Mouse (Mus musculus) adrenal gland, postnatal 25 days (tissue): Measurements from ENCODE around the gene Plin3. TPM values are rescaled to one million over a fixed set of nuclear protein-coding genes. Genes with fewer than 3 reads are reported as not detected.

Source experiments
- DNase-seq: peaks from one replicate; pipeline ENCODE4 v3.0.0; 2021; ENCODE audit warnings: mixed read lengths
- long read RNA-seq: library from polyadenylated mRNA; stranded (forward); transcript quantifications from one replicate; pipeline ENCODE4 v2.0.0, GENCODE M21; 2021
- total RNA-seq: library from RNA; stranded (reverse); gene quantifications from 2 replicates; pipeline ENCODE4 v1.2.3, GENCODE M21; 2021

Plin3 gene
- 59.7 and 102 TPM in 2 replicates for total RNA-seq
- long read RNA-seq, transcript Plin3-201 (8 exons, 3,645 nt), result major isoform, 89 of 114 reads
- long read RNA-seq, partial matches to known transcripts, result 20 of 114 reads
- long read RNA-seq, other reads (novel, unspliced or antisense), result 5 of 114 reads

DNA sequence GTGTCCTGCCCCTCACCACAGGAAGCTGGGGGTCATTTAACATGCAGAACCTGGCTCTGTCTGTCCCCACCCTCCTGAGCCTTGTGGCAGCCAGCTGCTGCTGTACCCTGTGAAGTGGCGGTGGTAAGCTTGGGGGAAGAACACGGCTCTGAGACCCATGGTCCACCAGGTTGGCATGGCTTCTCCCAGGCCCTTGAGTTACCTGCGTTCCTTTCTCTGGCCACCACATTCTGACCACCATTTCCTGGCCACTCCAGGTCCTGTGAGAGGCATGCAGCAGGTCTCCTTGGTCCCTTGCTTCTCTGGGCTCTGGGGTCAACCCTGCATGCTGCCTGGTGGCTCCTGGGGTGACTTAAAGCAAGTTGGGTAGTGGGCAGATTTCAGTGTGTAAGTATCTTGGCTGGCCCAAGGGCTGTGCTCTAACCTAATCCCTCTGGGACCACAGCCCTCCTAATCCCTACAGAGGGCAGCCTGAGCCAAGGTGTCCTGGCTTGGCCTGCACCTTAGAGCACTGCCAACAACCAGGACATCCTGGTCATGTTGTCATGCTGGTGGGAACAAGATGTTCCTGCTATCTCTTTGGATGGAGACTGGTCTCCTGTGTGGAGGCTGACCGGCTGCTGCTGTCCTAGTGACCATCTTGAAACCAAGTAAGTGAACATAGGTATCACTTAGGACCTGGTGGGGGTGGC is at the start of gene Plin3:
Gene Plin3 (minus strand): TSS at position 343 of the 692 bp plus-strand sequence.
- no peak for DNase-seq

DNA sequence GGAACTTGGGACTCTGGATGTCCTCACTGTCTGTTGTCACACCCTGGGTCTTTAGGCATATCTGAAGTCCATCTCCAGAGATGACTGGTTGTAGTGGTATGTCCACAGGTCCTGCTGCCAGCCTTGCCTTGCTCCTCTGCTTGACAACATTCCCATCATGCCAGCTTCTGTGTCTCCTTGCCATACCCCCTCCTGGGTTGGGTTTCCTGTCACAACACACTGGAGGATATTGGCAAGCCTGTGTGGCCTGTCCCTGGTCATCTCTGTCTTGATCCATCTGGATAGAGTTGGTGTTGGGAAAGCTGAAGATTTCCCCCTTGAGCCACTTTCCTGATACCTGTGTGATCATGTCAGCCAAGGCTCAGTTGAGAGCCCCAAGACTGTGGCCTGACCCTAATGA is 48.0 kb upstream of the Plin3 start:
- DNase-seq, result no peak

DNA sequence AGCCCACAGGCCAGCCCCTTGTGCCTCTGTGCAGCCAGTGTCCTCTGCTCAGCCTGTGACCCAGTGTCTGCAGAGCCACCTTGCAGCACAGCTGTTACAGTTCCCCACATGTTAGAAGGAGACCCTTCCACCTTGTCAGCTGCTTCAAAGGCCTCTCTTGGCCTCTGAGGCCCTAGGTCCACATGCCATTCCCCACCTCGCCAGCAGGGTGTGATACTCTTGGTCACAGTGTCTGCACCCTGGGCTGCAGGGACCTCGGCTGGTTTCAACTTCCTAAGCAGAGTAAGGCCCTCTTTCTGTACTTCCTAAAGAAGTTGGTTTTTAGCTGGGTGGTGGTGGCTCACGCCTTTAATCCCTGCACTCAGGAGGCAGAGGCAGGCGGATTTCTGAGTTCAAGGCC is 46.2 kb upstream of the Plin3 start:
- peak; percentile 44 for DNase-seq

DNA sequence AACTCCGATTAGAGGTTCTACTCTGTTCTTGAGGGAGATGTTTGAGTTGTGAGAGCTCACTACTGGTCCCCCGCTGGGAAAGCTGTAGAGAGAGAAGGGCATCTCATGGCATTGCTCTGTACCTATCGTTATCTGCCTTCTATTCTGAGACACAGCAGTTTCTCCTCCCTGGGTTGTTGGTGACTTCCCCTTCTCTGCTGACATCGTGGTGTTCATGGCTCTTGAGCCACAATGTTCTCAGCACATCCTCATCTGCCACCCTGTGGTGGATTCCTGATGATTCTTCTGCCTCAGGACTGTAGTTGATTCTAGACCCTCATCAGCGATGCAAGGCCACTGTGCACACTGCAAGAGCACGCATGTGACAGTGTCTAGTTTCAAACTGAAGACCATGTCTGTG is 45.1 kb upstream of the Plin3 start:
- DNase-seq, result no peak

DNA sequence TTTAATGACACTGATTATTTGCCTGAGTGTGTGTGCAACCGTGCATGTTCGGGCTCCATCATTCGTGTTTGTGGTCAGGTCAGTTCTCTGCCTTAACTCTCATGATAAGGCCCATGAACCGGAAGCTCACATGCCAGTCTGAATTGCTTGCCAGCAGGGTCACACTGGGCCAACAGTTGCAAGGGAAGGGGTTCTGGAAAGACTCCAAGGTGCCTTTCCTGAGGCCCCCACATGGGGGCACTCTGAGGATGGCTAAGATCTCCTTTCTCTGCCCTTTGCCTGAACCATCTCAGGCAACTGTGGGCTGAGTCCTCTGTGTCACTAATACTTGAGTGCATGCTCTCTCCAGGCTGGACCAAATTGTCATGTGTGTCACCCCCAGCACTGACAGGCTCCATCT is 44.5 kb upstream of the Plin3 start:
- DNase-seq, result peak; percentile 51

DNA sequence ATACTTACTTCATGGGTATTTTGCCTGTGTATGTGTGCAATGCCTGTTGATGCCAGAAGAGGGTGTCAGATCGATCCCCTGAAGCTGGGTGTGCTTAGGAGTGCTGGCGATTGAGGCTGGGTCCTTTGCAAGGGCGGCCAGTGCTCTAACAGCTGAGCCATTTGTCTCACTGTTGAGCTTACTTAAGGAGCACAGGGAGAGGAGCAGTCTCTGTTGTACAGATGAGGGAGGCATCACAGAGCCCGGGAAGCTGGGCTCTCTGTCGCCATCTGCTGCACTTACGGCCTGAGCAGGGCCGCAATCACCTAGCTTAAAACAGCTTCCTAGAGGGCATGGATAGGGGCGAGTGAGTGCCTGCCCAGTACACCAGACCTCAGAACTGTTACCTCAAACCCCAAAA is 40.3 kb upstream of the Plin3 start:
- no peak for DNase-seq

DNA sequence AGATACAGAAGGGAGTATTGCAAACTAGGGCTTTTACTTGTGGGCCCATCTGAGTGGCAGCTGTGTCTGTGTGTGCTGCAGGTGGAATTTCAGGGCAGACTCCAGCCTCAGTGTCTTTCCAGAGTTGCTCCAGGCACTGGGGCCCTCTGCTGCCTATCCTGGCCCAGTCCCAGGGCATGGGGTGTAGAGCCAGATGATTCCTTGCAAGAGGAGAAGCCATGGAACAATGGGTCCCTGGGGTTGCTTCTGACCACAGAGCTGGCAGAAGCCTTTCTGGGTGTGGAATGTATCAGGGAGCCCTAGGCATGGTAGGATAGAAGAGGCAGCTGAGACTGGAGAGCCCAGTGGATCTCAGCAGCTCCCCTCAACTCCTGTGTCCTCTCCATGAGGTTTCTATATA is 38.6 kb upstream of the Plin3 start:
- peak; percentile 28 for DNase-seq

DNA sequence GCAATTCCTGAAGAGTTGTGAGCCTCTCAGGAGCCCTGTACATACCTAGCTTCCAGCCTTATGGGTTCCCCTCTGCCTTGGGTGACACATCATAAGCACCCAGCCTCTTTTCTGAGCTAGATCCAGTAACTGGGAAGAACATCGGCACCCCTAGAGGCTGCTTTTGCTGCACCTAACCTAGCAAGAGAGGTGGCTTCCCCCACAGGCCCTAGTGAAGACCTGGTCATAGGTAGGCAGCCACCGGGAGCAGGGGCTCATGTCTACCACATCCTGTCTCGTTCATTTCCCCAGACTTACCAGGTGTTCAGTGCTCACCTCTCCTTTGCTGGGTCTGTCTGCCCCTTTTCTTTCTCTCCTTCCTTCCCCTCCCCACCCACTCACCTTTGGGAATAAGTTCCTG is 37.7 kb upstream of the Plin3 start:
- DNase-seq, result no peak

DNA sequence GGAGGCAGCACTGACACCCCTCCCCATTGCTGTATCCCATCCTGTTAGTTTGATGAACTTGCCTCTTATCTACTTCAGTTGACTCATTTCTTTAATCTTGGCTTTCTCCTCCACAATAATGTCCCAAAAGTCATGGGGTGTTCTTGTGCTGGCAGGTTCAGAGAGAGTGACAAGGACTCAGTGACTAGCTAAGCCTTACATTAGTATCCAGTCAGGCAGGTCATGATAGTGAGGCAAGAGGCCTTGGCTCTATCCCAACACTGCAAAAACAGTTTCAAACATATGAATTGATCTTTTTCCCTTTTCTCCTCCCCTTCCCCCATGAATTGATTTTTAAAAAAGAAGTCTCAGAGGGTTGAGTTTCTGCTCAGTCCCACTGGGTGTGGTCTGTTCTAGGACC is 36.6 kb upstream of the Plin3 start:
- no peak for DNase-seq

DNA sequence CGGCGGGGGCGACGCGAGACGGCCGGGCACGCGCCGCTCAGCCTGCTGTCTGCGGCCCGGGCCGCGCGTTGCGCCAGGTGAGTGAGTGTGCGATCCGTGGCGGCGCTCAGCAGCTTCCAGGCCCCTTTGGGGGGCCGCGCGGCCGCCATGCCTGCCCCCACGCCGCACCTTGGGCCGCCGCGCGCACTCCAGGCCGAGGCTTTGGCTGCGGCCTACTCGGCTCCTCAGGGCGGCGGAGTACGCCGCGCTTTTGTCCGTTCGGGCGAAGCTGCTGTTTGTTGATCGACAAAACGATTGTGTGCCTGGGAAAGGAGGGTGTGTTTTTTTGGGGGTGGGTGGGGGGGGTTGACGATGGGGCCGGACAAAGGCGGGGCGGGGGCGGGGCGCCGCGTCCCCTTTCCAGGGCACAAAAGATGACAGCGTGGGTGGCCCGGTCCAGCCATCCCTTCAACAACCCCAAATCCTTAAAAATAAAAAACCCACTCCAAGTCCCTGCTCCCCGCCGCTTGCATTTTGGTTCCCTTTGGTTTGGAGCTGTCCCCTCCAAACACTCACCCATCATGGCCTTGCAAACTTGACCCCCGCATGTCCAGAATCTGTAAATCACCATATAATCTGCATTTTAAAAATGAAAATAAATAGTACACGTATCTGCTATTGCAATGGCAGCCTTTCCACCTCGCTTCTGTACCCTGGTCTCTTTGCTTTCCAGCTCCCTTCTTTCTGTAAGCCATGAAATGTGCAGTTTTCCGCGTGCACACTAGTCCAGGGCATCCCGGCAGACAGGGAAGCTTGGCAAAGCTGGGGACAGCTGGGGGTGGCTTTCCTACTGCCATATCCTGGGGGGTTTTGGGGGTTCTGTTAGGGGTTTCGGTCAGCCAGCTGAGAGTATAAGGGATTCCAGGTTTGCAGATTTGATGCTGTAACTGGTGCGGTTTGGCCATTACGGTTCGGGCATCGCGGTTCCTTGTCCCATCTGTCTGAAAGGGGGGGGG is 33.8 kb upstream of the Plin3 start:
- peak; percentile 40 for DNase-seq

DNA sequence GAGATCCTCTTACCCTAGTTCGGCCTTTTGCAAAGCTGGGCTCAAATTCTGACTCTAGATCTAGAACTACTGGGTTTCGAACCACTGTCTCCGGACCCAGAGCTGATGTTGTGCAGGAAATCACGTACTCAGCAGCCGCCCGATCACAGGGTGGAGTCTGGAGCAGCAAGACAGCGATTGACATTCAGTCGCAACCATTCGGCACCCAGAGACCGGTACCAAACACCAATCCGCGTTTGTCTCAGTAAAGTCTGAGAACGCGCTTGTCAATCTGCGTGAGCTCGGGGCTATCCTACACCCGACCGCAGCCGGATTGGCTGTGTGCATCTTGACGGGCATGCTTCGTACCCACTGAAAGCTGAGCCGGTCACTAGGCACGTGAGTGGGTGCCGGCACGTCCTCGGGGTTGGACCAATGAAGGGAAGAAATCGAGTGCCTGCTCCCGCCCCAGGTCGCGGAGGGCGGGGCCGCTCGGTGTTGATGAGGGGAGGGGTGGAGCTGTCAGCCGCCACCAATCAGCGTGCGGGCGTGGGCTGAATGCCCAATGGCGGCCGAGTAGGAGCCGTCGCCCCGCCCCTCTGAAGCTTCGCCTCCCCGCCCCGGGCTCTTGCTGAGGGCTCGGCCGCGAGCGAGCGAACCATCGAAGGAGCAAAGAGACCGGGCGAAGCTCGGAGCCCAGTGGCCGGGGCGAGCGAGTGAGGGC is 32.9 kb upstream of the Plin3 start, which contains the start of gene Kdm4b:
Gene Kdm4b (plus strand): TSS at position 613 of the 703 bp plus-strand sequence.
- peak; percentile 99 for DNase-seq

DNA sequence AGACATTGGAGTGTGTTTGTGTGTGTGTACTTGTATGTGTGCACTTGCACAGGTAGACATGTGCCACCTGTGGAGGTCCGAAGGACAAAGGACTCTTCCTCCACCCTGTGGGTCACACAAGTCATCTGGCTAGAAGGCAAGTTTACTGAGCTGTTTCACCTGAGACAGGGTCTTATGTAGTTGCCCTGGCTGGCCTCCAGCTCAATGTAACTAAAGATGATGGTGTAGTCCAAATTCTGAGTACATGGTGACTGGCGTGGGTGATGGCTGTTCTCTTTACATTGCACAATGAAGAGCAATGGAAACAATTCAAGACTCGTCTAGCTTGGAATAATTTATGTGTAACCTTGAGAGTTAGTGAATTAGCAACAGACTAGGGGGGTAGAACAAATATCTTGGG is 31.7 kb upstream of the Plin3 start:
- DNase-seq, result no peak

DNA sequence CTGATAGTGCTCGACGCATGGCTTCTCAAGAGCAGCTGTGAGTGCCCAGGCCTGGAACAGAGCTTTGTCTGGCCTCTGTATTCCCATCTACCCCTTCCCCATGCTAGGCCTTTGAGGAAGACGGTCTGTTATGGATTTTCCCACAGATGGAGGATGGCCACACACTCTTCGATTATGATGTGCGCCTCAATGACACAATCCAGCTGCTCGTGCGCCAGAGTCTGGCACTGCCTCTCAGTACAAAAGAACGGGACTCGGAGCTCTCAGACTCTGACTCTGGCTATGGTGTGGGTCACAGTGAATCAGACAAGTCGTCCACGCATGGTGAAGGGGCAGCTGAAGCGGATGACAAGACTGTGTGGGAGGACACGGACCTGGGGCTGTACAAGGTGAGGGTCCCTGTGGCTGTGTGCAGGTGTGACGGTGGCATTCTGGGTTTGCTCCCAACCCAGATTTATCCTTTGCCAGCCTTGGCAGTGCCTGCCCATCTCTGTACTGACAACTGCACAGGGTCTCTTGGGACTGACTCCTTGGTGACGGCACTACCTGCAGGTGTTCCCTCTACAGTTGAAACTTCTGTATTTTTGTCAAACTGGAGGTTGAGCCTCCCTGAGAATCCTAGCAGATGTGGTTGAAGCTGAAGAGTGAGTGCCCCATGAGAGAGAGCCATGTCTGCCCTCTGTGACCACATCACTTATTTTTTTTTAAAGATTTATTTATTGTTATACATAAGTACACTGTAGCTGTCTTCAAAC is 16.7 kb upstream of the Plin3 start:
- DNase-seq, result no peak

DNA sequence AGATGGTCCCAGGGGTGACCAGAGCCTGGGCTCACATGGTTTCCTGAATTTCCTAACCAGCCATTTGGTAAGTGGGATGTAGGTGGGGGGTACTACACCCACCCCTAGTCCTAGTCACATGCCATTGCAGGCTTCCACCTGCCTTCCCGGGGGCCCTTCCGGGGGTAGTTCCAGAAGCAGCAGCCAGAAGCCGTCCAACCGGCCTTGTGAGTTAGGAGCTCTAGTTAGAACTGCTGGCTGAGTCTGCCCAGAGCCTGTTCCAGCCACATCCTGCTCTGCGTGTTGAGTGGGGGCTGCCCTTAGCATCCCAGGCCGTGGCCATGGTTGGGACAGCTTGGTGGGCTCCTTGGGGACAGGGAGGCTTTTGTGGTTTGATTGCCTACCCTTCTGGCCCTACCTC is 15.4 kb upstream of the Plin3 start:
- no peak for DNase-seq

DNA sequence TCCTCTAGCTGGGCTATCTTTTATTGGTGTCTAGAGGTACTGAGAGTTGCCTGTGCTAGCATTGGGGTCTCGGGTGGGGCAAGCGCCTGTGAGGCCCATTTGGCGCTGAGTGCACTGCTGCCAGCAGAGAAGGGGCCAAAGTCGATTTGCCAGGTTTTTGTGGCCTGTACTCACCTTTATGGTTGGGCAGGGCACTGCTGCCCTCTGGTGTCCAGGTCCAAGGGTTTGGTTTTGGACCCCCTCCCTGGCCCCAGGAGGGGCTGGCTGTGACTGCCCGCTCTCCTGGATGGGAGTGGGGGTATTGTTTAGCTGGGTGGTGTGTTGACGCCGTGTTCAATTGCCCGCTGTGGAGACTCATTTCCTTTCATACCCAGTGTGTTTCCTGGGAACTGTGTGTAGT is 13.2 kb upstream of the Plin3 start:
- no peak for DNase-seq

DNA sequence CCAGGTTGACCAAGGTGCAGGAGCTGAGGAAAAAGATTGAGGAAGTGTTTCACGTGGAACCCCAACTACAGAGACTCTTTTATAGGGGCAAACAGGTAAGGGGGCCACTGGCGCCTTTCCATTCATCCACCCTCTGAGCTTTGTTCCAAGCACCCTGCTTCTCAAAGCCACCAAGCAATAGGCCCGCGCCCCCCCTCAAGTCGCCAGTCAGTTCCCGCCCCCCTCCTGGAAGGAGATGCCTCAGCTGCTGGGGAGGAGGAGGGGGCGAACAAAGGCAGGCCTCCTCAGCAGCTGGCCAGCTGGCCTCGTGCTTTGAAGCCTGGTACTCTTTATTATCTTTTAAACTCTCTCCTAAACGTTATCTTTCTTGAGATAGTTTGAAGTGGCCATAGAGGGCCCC is 12.5 kb upstream of the Plin3 start:
- DNase-seq, result no peak

DNA sequence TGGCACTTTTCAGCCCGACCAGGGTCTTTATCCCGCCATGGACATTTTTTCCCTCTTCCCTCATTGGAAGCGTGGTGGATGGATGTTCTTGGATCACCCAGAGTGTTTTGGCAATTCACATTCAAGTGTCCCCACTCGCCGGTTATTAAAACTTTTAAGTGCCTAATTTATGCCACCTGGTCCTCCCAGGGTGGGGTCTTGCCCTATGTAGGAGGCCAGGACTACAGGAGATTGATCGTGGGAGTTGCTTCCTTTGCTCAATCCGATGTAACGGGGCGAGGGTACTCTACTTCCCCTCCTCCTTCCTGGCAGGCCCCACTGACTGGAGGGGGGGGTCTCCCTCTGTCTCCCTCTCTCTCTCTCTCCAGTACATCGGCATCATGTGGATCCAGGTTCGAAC is 12.0 kb upstream of the Plin3 start:
- no peak for DNase-seq

DNA sequence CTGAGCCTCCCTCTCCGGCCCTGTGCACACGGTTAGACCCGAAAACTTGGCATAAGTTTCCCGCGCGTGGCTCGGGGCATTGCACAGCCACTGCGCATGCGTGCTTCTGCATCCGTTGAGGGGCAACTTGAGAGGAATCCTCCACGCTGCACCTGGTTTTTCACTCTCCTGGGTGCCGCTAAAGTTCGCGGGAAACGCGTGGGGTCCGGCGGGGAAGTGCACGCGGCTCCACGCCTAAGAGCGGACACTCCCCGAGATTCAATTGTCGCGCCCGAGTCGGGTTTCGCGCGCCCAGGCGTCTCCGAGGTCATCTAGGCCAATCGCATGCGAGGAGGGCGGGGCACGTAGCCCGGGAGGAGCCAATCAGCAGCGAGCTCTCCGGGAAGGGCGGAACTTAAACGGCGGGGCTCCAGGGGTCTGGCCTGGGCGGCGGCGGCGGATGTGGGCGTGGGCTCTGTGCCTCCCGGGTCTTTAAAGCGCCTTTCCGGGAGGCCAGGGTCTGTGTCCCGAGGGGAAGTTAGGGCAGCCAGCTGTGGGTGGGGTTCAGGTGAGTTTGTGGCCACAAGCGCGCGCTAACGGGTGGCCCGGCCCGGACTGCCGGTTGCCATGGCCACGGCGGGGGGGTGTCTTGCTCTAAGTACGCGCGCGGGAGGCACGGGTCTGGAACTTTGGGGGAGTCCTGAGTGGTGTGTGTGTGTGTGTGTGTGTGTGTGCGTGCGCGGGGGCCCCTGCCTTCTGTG is 11.3 kb upstream of the Plin3 start:
- DNase-seq, result peak; percentile 97

DNA sequence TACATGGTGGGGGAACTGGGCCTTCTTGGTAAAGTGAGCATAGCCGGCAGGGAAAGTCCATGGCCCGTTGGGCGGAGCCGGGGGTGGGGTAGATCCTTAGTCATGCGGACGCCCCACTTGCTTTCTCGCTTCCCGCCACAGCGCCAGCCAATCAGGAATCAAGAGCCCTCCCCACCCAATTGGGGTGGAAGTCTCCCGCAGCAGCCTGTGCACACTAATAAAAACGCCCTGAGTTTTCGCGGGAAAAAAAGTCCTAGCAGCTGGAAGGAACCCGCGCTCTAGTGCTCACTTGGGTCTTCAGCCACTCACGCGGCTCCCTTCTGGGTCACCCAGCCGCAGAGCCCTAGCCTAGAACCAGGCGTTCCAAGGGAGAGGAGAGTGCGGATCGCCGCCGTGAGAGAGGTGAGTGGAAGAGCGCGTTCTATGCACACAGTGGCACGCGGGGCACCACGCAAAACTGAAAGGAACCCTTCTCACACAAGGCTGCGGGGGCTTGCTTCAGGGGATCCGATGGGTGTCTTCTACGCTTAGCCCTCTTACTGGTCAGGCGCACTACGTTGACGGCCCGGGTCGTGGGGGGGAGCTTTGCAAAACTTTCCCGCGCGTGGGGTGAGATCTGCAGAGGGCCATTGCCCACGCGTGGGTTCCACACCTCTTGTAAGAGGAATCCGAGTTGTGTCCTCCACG is 10.6 kb upstream of the Plin3 start, which contains the start of gene Uhrf1:
Gene Uhrf1 (plus strand): TSS at position 162 of the 687 bp plus-strand sequence.
- DNase-seq, result peak; percentile 88

DNA sequence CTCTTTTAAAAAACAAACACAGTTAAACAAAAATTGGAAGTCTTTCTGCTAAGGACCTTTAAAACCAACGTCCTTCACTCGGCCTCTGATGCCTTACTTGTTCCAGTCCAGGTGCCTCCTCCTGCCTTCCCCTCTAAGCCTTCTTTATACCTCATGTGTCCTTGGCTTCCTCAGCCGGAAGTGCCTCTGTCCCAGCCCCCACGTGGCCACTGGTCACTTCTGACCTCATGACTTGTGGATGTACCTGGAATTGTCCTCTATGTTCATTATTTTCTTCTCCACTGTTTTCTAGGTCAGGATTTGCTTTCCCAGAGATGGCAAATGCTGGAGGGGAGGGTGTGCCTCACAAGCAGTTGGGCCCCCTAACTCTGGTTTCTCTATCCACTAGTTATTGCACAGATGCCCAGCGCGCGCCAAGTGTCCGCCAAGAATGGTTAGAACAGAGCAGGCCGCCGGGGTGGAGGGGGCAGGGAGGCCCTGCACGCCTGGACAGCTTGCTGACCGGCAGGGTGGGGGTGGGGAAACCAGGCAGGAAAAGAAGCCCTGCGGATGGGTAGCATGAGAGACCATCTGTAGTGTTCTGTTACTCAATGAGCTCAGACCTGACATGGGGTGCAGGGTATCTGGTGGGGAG is 9.8 kb upstream of the Plin3 start:
- peak; percentile 56 for DNase-seq
